Mouse (Mus musculus) MEL (cell line): ENCODE measurements around the gene Myh7. TPM values are rescaled to one million over a fixed set of nuclear protein-coding genes. Genes with fewer than 3 reads are reported as not detected.

Experiments used
- DNase-seq: peaks from one replicate; pipeline ENCODE4 v3.0.0; 2011; ENCODE audit warnings: low read depth, low spot score
- H3K27ac ChIP-seq: 2 replicates; pipeline ENCODE4 v1.5.1; 2012; ENCODE audit warnings: low read depth, mild to moderate bottlenecking, control low read depth, low read length, moderate library complexity; ENCODE audit not compliant: control insufficient read depth
- H3K27me3 ChIP-seq, 2 experiments: fragments of 150-350 bp in 1 of 2; sonication (generic) in 1 of 2; 2 replicates each; pipeline ENCODE4 v1.6.1; 2012; ENCODE audit warnings: low read length in 2 of 2, mild to moderate bottlenecking in 2 of 2, improper control_type of control experiment in 1 of 2, moderate library complexity in 1 of 2; ENCODE audit not compliant: insufficient read depth in 2 of 2, control insufficient read depth in 1 of 2
- H3K36me3 ChIP-seq, 2 experiments: 2 replicates each; pipeline ENCODE4 v1.6.1; 2012 to 2014; ENCODE audit warnings: low read length in 2 of 2, improper control_type of control experiment in 1 of 2, inconsistent platforms in 1 of 2, mild to moderate bottlenecking in 1 of 2; ENCODE audit not compliant: insufficient read depth in 2 of 2, control insufficient read depth in 1 of 2
- H3K4me1 ChIP-seq, 2 experiments: fragments of 150-350 bp in 1 of 2; sonication (generic) in 1 of 2; 2 replicates each; pipeline ENCODE4 v1.6.1; 2012; ENCODE audit warnings: low read length in 2 of 2, improper control_type of control experiment in 1 of 2, mild to moderate bottlenecking in 1 of 2; ENCODE audit not compliant: insufficient read depth in 2 of 2, control insufficient read depth in 1 of 2
- H3K4me3 ChIP-seq, 2 experiments: fragments of 150-350 bp in 1 of 2; sonication (generic) in 1 of 2; 2 replicates each; pipeline ENCODE4 v1.5.1; 2012; ENCODE audit warnings: low read depth in 2 of 2, low read length in 2 of 2, mild to moderate bottlenecking in 2 of 2, moderate library complexity in 2 of 2, control low read depth in 1 of 2, improper control_type of control experiment in 1 of 2; ENCODE audit not compliant: control insufficient read depth in 1 of 2, insufficient read depth in 1 of 2
- H3K79me2 ChIP-seq: 2 replicates; pipeline ENCODE4 v1.6.1; 2012; ENCODE audit warnings: mild to moderate bottlenecking, low read length, moderate library complexity; ENCODE audit not compliant: control insufficient read depth, poor library complexity, insufficient read depth
- H3K9ac ChIP-seq: 2 replicates; pipeline ENCODE4 v1.6.1; 2012; ENCODE audit warnings: low read depth, mild to moderate bottlenecking, control low read depth, low read length, moderate library complexity; ENCODE audit not compliant: control insufficient read depth, poor library complexity, severe bottlenecking
- H3K9me3 ChIP-seq: fragments of 150-350 bp; sonication (generic); replicated peaks from 2 replicates; pipeline ENCODE4 v1.6.1; 2012; ENCODE audit warnings: mild to moderate bottlenecking, low read length, improper control_type of control experiment, moderate library complexity; ENCODE audit not compliant: insufficient read depth
- BHLHE40 ChIP-seq: IDR thresholded peaks from 2 replicates; pipeline ENCODE4 v1.6.1; 2012; ENCODE audit warnings: low read depth, mild to moderate bottlenecking, inconsistent platforms, low read length, improper control_type of control experiment, borderline replicate concordance
- CHD1 ChIP-seq: IDR thresholded peaks from 2 replicates; pipeline ENCODE4 v1.6.1; 2012; ENCODE audit warnings: low read depth, mild to moderate bottlenecking, inconsistent platforms, low read length, improper control_type of control experiment
- CHD2 ChIP-seq: IDR thresholded peaks from 2 replicates; pipeline ENCODE4 v1.6.1; 2011; ENCODE audit warnings: low read length, improper control_type of control experiment
- CTCF ChIP-seq, 3 experiments: IDR thresholded peaks in 2 of 3; conservative IDR thresholded peaks in 1 of 3; 2 replicates each; pipeline ENCODE4 v1.5.1; 2011 to 2012; ENCODE audit warnings: low read length in 3 of 3, low read depth in 2 of 3, mild to moderate bottlenecking in 2 of 3, improper control_type of control experiment in 1 of 3, inconsistent platforms in 1 of 3, mixed read lengths in 1 of 3, moderate library complexity in 1 of 3; ENCODE audit not compliant: control insufficient read depth in 1 of 3, insufficient read depth in 1 of 3, poor library complexity in 1 of 3, severe bottlenecking in 1 of 3
- ELF1 ChIP-seq: IDR thresholded peaks from 2 replicates; pipeline ENCODE4 v1.6.1; 2014; ENCODE audit warnings: low read depth, mild to moderate bottlenecking, inconsistent platforms, low read length, improper control_type of control experiment, moderate library complexity
- EP300 ChIP-seq, 2 experiments: IDR thresholded peaks; 2 replicates each; pipeline ENCODE4 v1.6.1; 2011; ENCODE audit warnings: improper control_type of control experiment in 2 of 2, low read length in 2 of 2, low read depth in 1 of 2, mild to moderate bottlenecking in 1 of 2
- ETS1 ChIP-seq: IDR thresholded peaks from 2 replicates; pipeline ENCODE4 v1.6.1; 2012; ENCODE audit warnings: low read depth, mild to moderate bottlenecking, inconsistent platforms, low read length, improper control_type of control experiment, moderate library complexity
- JUND ChIP-seq: IDR thresholded peaks from 2 replicates; pipeline ENCODE4 v1.6.1; 2011; ENCODE audit warnings: low read depth, mild to moderate bottlenecking, improper control_type of control experiment, low read length
- KAT2A ChIP-seq: conservative IDR thresholded peaks from 2 replicates; pipeline ENCODE4 v1.6.1; 2012; ENCODE audit warnings: low read depth, low read length, improper control_type of control experiment, inconsistent platforms
- MAFK ChIP-seq: IDR thresholded peaks from 2 replicates; pipeline ENCODE4 v1.6.1; 2011; ENCODE audit warnings: low read depth, mild to moderate bottlenecking, low read length, improper control_type of control experiment, borderline replicate concordance
- MAX ChIP-seq: IDR thresholded peaks from 2 replicates; pipeline ENCODE4 v1.6.1; 2011; ENCODE audit warnings: low read length, improper control_type of control experiment
- MEF2A ChIP-seq: IDR thresholded peaks from 2 replicates; pipeline ENCODE4 v1.6.1; 2014; ENCODE audit warnings: low read depth, mild to moderate bottlenecking, inconsistent platforms, low read length, improper control_type of control experiment; ENCODE audit not compliant: poor library complexity, insufficient replicate concordance, severe bottlenecking; ENCODE audit errors: extremely low read depth
- MXI1 ChIP-seq: IDR thresholded peaks from 2 replicates; pipeline ENCODE4 v1.6.1; 2011; ENCODE audit warnings: mild to moderate bottlenecking, low read depth, low read length, improper control_type of control experiment
- MYB ChIP-seq: IDR thresholded peaks from 2 replicates; pipeline ENCODE4 v1.6.1; 2011; ENCODE audit warnings: mild to moderate bottlenecking, low read depth, low read length, improper control_type of control experiment
- NELFE ChIP-seq: IDR thresholded peaks from 2 replicates; pipeline ENCODE4 v1.6.1; 2011; ENCODE audit warnings: low read depth, low read length, improper control_type of control experiment
- NRF1 ChIP-seq: IDR thresholded peaks from 2 replicates; pipeline ENCODE4 v1.6.1; 2014; ENCODE audit warnings: low read depth, mild to moderate bottlenecking, inconsistent platforms, low read length, improper control_type of control experiment, moderate library complexity; ENCODE audit not compliant: poor library complexity, insufficient read depth, severe bottlenecking
- POLR2A ChIP-seq, 2 experiments: IDR thresholded peaks; 2 replicates each; pipeline ENCODE4 v1.6.1; 2011 to 2012; ENCODE audit warnings: low read length in 2 of 2, mild to moderate bottlenecking in 2 of 2, control low read depth in 1 of 2, improper control_type of control experiment in 1 of 2, low read depth in 1 of 2, moderate library complexity in 1 of 2; ENCODE audit not compliant: control insufficient read depth in 1 of 2, insufficient read depth in 1 of 2, poor library complexity in 1 of 2
- POLR2AphosphoS2 ChIP-seq: IDR thresholded peaks from 2 replicates; pipeline ENCODE4 v1.6.1; 2011; ENCODE audit warnings: low read length, improper control_type of control experiment
- POLR2AphosphoS5 ChIP-seq: IDR thresholded peaks from 2 replicates; pipeline ENCODE4 v1.6.1; 2012; ENCODE audit warnings: low read depth, borderline replicate concordance, mild to moderate bottlenecking, inconsistent platforms, low read length, moderate library complexity, mixed read lengths
- RCOR1 ChIP-seq: IDR thresholded peaks from 2 replicates; pipeline ENCODE4 v1.6.1; 2012; ENCODE audit warnings: low read depth, mild to moderate bottlenecking, inconsistent platforms, low read length, improper control_type of control experiment
- SIN3A ChIP-seq: IDR thresholded peaks from 2 replicates; pipeline ENCODE4 v1.6.1; 2012; ENCODE audit warnings: low read length, improper control_type of control experiment, inconsistent platforms
- SMC3 ChIP-seq: IDR thresholded peaks from 2 replicates; pipeline ENCODE4 v1.6.1; 2011; ENCODE audit warnings: low read depth, low read length, improper control_type of control experiment
- TAL1 ChIP-seq: IDR thresholded peaks from 2 replicates; pipeline ENCODE4 v1.6.1; 2012; ENCODE audit warnings: mild to moderate bottlenecking, inconsistent platforms, low read length, moderate library complexity, mixed read lengths
- TBP ChIP-seq: IDR thresholded peaks from 2 replicates; pipeline ENCODE4 v1.8.0; 2011; ENCODE audit warnings: low read depth, low read length, improper control_type of control experiment
- TCF12 ChIP-seq: IDR thresholded peaks from 2 replicates; pipeline ENCODE4 v1.6.1; 2014; ENCODE audit warnings: low read depth, mild to moderate bottlenecking, inconsistent platforms, low read length, improper control_type of control experiment, moderate library complexity
- UBTF ChIP-seq: IDR thresholded peaks from 2 replicates; pipeline ENCODE4 v1.6.1; 2012; ENCODE audit warnings: low read depth, mild to moderate bottlenecking, inconsistent platforms, low read length, improper control_type of control experiment, moderate library complexity, borderline replicate concordance; ENCODE audit not compliant: insufficient read depth
- USF1 ChIP-seq: IDR thresholded peaks from 2 replicates; pipeline ENCODE4 v1.6.1; 2014; ENCODE audit warnings: low read depth, mild to moderate bottlenecking, inconsistent platforms, low read length, improper control_type of control experiment, moderate library complexity
- USF2 ChIP-seq, 2 experiments: IDR thresholded peaks; 2 replicates each; pipeline ENCODE4 v1.6.1; 2011 to 2012; ENCODE audit warnings: improper control_type of control experiment in 2 of 2, low read length in 2 of 2, borderline replicate concordance in 1 of 2, inconsistent platforms in 1 of 2, low read depth in 1 of 2, mild to moderate bottlenecking in 1 of 2; ENCODE audit not compliant: insufficient read depth in 1 of 2
- ZNF384 ChIP-seq: IDR thresholded peaks from 2 replicates; pipeline ENCODE4 v1.6.1; 2012; ENCODE audit warnings: low read depth, mild to moderate bottlenecking, inconsistent platforms, low read length, improper control_type of control experiment
- polyA plus RNA-seq, 2 experiments: library from polyadenylated mRNA; stranded (reverse) in 1 of 2; unstranded in 1 of 2; fragments of >175 nt in 1 of 2; fragments of >200 nt in 1 of 2; gene quantifications; 2 replicates each; pipeline versions ENCODE4 v1.2.1 to v1.2.4; 2012; ENCODE audit warnings: low replicate concordance in 2 of 2, low read depth in 1 of 2; ENCODE audit not compliant: insufficient read length in 2 of 2, insufficient read depth in 1 of 2, missing spikeins in 1 of 2
- total RNA-seq: library from RNA; depleted of rRNA; stranded (reverse); fragments of 300-350 nt; gene quantifications from 2 replicates; pipeline ENCODE4 v1.2.3, GENCODE M21; 2012

Gene Myh7
- total and polyA plus RNA-seq, 3 experiments: not detected

- no peaks in the 10 kb centered on the region for H3K9me3 ChIP-seq
- no peaks in the 10 kb centered on the region for H3K36me3 ChIP-seq
- H3K27me3 ChIP-seq: peaks cover 2 to 6% of the 10 kb centered on the region in 2 experiments; a peak in 2 of 4 replicates
- H3K4me1 ChIP-seq: no peaks in the 10 kb centered on the region
- H3K9ac ChIP-seq: no peak overlapping the region
- no peak overlapping the region for H3K4me3 ChIP-seq
- H3K79me2 ChIP-seq: no peaks in the 10 kb centered on the region
- DNase-seq: no peak
- TF ChIP-seq KAT2A (no peak), RCOR1 (no peak), CHD1 (no peak), USF1 (no peak), CTCF (IDR thresholded peaks at IDR 0.05 in 2 of 3, conservative IDR thresholded peaks at IDR 0.05 in 1 of 3; ENCODE audit: control insufficient read depth in 1 of 3, insufficient read depth in 1 of 3, low read depth in 2 of 3, low read length in 3 of 3, poor library complexity in 1 of 3, severe bottlenecking in 1 of 3) (no peak), SMC3 (no peak), SIN3A (no peak), MXI1 (no peak), EP300 (IDR thresholded peaks at IDR 0.05; ENCODE audit: low read depth in 1 of 2, low read length in 2 of 2) (no peak), TCF12 (no peak), POLR2A (IDR thresholded peaks at IDR 0.05; ENCODE audit: control insufficient read depth in 1 of 2, insufficient read depth in 1 of 2, low read depth in 1 of 2, low read length in 2 of 2, poor library complexity in 1 of 2) (no peak), BHLHE40 (no peak), MYB (no peak), ETS1 (no peak), UBTF (no peak), NRF1 (no peak), MAFK (no peak), TAL1 (no peak), NELFE (no peak), MEF2A (no peak)
- no peak overlapping the region for H3K27ac ChIP-seq
Measured at GRCm38 (mm10) chr14:54955481-54955880, 38.9 kb downstream of the Myh7 start.

- no peak for DNase-seq
- H3K9ac ChIP-seq: no peak overlapping the region
- no peaks in the 10 kb centered on the region for H3K79me2 ChIP-seq
- H3K27me3 ChIP-seq: peaks cover 2 to 6% of the 10 kb centered on the region in 2 experiments; a peak in 2 of 4 replicates
- no peak overlapping the region for H3K4me3 ChIP-seq
- no peaks in the 10 kb centered on the region for H3K9me3 ChIP-seq
- TF ChIP-seq CHD1 (no peak), MYB (no peak), MEF2A (no peak), USF2 (IDR thresholded peaks at IDR 0.05; ENCODE audit: borderline replicate concordance in 1 of 2, insufficient read depth in 1 of 2, low read depth in 1 of 2, low read length in 2 of 2) (no peak), EP300 (IDR thresholded peaks at IDR 0.05; ENCODE audit: low read depth in 1 of 2, low read length in 2 of 2) (no peak), TBP (no peak), MAX (no peak), POLR2AphosphoS2 (no peak), CHD2 (no peak), ZNF384 (no peak), MXI1 (no peak), RCOR1 (no peak), JUND (no peak), CTCF (IDR thresholded peaks at IDR 0.05 in 2 of 3, conservative IDR thresholded peaks at IDR 0.05 in 1 of 3; ENCODE audit: control insufficient read depth in 1 of 3, insufficient read depth in 1 of 3, low read depth in 2 of 3, low read length in 3 of 3, poor library complexity in 1 of 3, severe bottlenecking in 1 of 3) (no peak), ELF1 (no peak), POLR2AphosphoS5 (no peak)
- no peaks in the 10 kb centered on the region for H3K36me3 ChIP-seq
- H3K4me1 ChIP-seq: no peaks in the 10 kb centered on the region
- H3K27ac ChIP-seq: no peak overlapping the region
Measured at GRCm38 (mm10) chr14:54954474-54954873, 40.0 kb downstream of the Myh7 start.
